Mouse (Mus musculus) neural tube, embryonic 11.5 days (tissue): Measurements from ENCODE around the gene Xylt2. TPM values are rescaled to one million over a fixed set of nuclear protein-coding genes. Genes with fewer than 3 reads are reported as not detected.

Source experiments
- ATAC-seq: fragments of 200-750 bp; cut with Nextera tagmentation; 2 replicates; pipeline ENCODE4 v1.8.0; 2017; ENCODE audit warnings: moderate number of reproducible peaks, mild to moderate bottlenecking, moderate TSS enrichment, moderate library complexity; ENCODE audit not compliant: insufficient read depth, low FRiP score, low TSS enrichment
- DNase-seq: peaks from one replicate; pipeline ENCODE4 v3.0.0-alpha.2; 2015; ENCODE audit warnings: low spot score
- H3K27ac ChIP-seq: fragments of 300-500 bp; sonication (generic); 2 replicates; pipeline ENCODE4 v1.5.1; 2014; ENCODE audit warnings: low read depth, mild to moderate bottlenecking, low read length
- H3K27me3 ChIP-seq: fragments of 300-500 bp; sonication (generic); 2 replicates; pipeline ENCODE4 v1.6.1; 2014; ENCODE audit warnings: mild to moderate bottlenecking, low read length, mixed read lengths; ENCODE audit not compliant: control insufficient read depth, insufficient read depth
- H3K36me3 ChIP-seq: fragments of 300-500 bp; sonication (generic); 2 replicates; pipeline ENCODE4 v1.6.1; 2014; ENCODE audit warnings: mild to moderate bottlenecking, low read length, moderate library complexity, mixed read lengths; ENCODE audit not compliant: control insufficient read depth, insufficient read depth
- H3K4me1 ChIP-seq: fragments of 300-500 bp; sonication (generic); 2 replicates; pipeline ENCODE4 v1.6.1; 2014; ENCODE audit warnings: low read length, mixed read lengths; ENCODE audit not compliant: control insufficient read depth, insufficient read depth
- H3K4me2 ChIP-seq: fragments of 300-500 bp; sonication (generic); 2 replicates; pipeline ENCODE4 v1.6.1; 2014; ENCODE audit warnings: low read depth, mild to moderate bottlenecking, moderate library complexity
- H3K4me3 ChIP-seq: fragments of 300-500 bp; sonication (generic); 2 replicates; pipeline ENCODE4 v1.5.1; 2014; ENCODE audit warnings: low read depth, low read length
- H3K9ac ChIP-seq: fragments of 300-500 bp; sonication (generic); 2 replicates; pipeline ENCODE4 v1.6.1; 2014; ENCODE audit warnings: mild to moderate bottlenecking, low read length
- H3K9me3 ChIP-seq: fragments of 300-500 bp; sonication (generic); 2 replicates; pipeline ENCODE4 v1.6.1; 2016; ENCODE audit warnings: low read length; ENCODE audit not compliant: control insufficient read depth
- WGBS: fragments of 180-500 bp; shearing (Covaris S2); extraction: QIAGEN DNeasy Blood & Tissue Kit; methylation state at CpG from one replicate; pipeline ENCODE4 v1.1.7; 2014; 5-methylcytosine and 5-hydroxymethylcytosine counted together
- polyA plus RNA-seq: library from polyadenylated mRNA; unstranded; fragments of >200 nt; fragmentation: Nextera tagmentation; extraction: Ambion mirVana; gene quantifications from 2 replicates; pipeline ENCODE4 v1.2.1, GENCODE M21; 2014

The Xylt2 gene
- polyA plus RNA-seq, 1 experiment from 2014 or later, result 17.0 TPM

DNA sequence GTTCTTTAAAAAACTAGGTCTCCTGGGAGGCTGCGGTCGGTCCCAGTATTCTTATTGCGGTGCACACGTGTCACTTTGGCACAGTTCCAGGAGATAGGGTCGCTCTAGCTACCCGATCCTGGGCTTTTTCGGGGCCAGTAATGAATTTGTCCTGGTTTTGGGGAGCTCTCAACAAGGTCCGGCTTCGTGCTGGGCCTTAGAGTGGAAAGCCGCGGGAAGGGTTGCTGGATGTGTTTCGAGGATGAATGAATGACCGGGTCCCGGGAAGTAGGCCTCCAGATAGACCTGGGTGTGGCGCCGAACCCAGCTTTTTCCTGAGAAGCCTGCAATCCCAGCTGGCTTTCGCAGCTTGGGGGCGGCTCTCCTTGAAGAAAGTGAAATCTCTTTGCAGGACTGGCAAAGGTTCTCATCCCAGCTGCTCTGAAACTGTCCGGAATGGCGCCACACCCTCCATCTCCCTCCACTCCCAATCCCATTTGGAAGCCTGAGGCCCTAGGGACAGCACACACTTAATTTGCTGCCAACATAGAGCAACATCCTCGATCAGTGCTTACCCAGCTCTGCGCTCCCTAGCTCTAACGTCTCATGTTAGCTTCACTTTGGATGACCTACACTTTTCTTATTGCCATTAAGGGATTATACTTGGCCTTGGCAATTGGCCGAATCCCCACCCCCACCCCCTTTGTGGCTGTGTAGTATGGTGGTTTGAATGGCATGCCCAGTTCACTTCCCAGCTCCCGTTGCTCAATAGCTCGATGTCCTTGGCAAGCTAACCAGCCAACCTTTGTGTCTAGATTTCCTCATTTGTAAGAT lies 46.9 kb downstream of the Xylt2 start:
- peak; percentile 38 for DNase-seq
- Histone ChIP-seq H3K36me3 (0 out of 2 replicates have a peak, but pooled peaks cover 9% of the 10 kb centered on the region), H3K4me3 (peak overlapping the region; percentile 87), H3K27ac (peak overlapping the region; percentile 11; the same call in 1 of the 2 replicates), H3K9ac (peak overlapping the region; percentile 77), H3K4me1 (0 out of 2 replicates have a peak, but pooled peaks cover 2% of the 10 kb centered on the region), H3K9me3 (no peaks in the 10 kb centered on the region), H3K4me2 (peak overlapping the region; percentile 84), H3K27me3 (no peaks in the 10 kb centered on the region)
- 17% methylated on average over 26 of the region's 26 CpGs for WGBS
- ATAC-seq, result no peak

DNA sequence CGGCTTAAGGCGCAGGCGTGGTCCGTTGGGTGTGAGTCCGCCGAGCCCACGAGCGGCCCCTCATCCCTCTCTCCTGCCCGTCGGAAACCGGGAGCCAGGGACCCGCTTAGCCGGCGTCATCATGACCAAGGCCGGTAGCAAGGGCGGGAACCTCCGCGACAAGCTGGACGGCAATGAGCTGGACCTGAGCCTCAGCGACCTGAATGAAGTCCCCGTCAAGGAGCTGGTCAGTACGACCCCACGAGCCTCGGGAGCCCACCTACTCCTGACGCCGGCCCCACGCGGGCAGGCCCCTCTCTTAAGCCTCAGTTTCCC lies 47.5 kb downstream of the Xylt2 start:
- Histone ChIP-seq H3K4me3 (peak overlapping the region; percentile 87), H3K9me3 (no peaks in the 10 kb centered on the region), H3K36me3 (0 out of 2 replicates have a peak, but pooled peaks cover 9% of the 10 kb centered on the region), H3K4me1 (0 out of 2 replicates have a peak, but pooled peaks cover 2% of the 10 kb centered on the region), H3K9ac (peak overlapping the region; percentile 77), H3K27me3 (no peaks in the 10 kb centered on the region), H3K4me2 (peak overlapping the region; percentile 84), H3K27ac (peak overlapping the region; percentile 11; the same call in 1 of the 2 replicates)
- ATAC-seq (peak; percentile 45; the same call in 1 of the 2 replicates), DNase-seq (no peak)
- WGBS, result 0% methylated on average over 25 of the region's 28 CpGs

DNA sequence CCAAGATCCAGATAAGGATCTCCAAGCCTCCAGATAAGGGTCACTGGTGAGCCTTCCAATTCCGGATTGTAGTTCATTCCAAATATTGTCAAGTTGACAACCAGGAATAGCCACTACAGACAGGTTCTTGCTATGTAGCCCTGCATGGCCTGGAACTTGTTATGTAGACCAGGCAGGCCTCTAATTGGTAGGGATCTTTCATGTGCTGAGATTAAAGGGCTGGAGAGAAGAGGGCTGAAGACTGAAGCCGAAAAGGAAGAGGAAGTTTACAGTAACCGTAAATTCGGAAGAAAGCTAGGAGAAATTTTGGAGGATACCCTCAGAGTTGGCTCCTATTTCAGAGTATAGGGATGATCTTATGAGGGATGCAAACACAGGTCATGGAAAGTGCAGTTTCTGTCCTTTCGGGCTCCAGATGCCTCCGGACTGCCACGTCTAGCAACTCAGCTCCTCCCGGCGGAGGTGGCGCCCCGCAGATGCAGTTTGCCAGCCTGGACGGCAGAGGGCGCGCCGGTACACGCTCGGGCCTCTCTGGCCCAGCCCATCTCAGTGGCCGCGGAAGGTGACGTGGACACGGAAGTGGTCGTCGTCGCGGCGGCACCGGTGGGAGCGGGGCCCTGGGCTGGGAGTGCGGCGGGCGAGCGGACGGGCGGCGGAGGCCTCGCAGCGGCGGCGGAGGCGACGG lies 48.0 kb downstream of the Xylt2 start, which contains the start of gene Lrrc59:
Lrrc59 (plus strand) TSS at position 569 of the 685 bp plus-strand sequence.
- H3K4me3 ChIP-seq, result peak within 1 kb of the TSS; percentile 87
- H3K4me1 ChIP-seq, result 0 out of 2 replicates have a peak, but pooled peaks cover 2% of the 10 kb centered on the region
- peak within 1 kb of the TSS; percentile 77 for H3K9ac ChIP-seq
- DNase-seq (peak; percentile 96), ATAC-seq (peak; percentile 90)
- no peaks in the 10 kb centered on the region for H3K27me3 ChIP-seq
- H3K4me2 ChIP-seq, result peak within 1 kb of the TSS; percentile 84
- peak within 1 kb of the TSS; percentile 11; the same call in 1 of the 2 replicates for H3K27ac ChIP-seq
- no peaks in the 10 kb centered on the region for H3K9me3 ChIP-seq
- 7% methylated on average over 40 of the region's 41 CpGs for WGBS
- H3K36me3 ChIP-seq, result 0 out of 2 replicates have a peak, but pooled peaks cover 7% of the 10 kb centered on the region

DNA sequence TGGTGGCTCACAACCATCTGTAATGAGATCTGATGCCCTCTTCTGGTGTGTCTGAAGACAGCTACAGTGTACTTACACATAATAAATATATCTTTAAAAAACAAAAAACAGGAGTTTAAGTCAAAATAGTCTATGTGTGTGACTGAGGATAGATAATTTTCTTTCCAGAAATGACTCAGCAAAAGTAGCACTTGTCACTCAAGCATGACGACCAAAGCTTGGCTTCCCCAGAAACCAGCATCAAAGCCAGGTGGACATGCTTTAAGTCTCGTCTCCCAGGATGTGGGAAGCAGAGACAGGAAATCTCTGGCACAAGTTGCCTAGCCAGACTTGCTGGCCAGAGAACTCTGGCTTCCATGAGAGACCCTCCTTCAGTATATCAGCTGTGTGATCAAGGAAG lies 55.2 kb downstream of the Xylt2 start:
- no peak for ATAC-seq

DNA sequence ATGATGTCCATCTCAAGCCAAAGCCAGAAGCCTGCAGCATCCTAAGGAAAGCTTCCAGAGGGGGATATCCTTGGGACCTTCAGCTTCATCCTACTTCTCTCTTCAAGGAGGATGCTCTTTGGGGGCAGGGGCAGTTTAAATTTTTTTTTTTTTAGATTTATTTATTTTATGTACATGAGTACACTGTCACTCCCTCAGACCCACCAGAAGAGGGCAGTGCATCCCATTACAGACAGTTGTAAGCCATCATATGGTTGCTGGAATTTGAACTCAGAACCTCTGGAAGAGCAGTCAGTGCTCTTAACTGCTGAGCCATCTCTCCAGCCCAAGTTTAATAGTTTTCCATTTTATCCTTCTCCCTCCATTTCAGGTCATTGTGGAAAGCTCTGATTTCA lies 55.9 kb downstream of the Xylt2 start:
- no peaks in the 10 kb centered on the region for H3K27me3 ChIP-seq
- no peaks in the 10 kb centered on the region for H3K36me3 ChIP-seq
- DNase-seq (no peak), ATAC-seq (no peak)
- no peak overlapping the region for H3K9ac ChIP-seq
- no peak overlapping the region for H3K4me2 ChIP-seq
- no peak overlapping the region for H3K27ac ChIP-seq
- H3K9me3 ChIP-seq, result no peaks in the 10 kb centered on the region
- no peaks in the 10 kb centered on the region for H3K4me1 ChIP-seq
- no peak overlapping the region for H3K4me3 ChIP-seq

More for the DNA sequence above, 55.2 kb downstream of the Xylt2 start:
- WGBS, result 96% methylated on average over 2 of the region's 2 CpGs
- Histone ChIP-seq H3K4me2 (no peak overlapping the region), H3K9me3 (no peaks in the 10 kb centered on the region), H3K27ac (no peak overlapping the region), H3K4me1 (no peaks in the 10 kb centered on the region), H3K4me3 (no peak overlapping the region), H3K36me3 (no peaks in the 10 kb centered on the region), H3K9ac (no peak overlapping the region), H3K27me3 (no peaks in the 10 kb centered on the region)
- DNase-seq, result no peak

DNA sequence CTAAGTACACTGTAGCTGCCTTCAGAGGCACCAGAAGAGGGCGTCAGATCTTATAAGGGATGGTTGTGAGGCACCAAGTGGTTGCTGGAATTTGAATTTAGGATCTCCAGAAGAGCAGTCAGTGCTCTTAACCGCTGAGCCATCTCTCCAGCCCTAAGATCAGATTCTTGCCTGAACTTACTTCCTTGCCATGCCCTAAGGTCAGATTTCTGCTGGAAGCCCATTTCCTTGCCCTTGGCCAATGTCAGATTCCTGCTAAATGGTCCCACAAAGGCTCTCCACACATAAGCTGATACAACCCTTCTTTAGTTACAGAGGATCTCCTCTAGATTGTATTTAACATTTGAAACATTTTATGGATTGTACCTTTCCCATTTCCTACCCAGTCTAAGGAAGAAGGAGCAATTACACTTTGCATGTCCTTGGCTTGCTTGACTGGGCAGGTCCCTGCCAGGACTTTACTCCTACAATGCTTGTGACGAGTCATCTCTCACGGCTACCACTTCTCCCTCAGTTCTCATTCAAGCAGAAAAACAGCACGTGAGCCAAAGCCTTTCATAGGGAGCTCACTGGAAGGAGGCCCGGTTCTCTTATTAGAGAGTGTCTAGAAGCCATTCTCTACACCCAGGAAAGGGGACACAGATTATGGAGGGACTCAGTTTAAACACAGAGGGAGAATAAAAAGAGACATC lies 56.4 kb downstream of the Xylt2 start:
- no peak overlapping the region for H3K4me2 ChIP-seq
- H3K4me3 ChIP-seq, result no peak overlapping the region
- DNase-seq (no peak), ATAC-seq (no peak)
- H3K36me3 ChIP-seq, result no peaks in the 10 kb centered on the region
- no peaks in the 10 kb centered on the region for H3K9me3 ChIP-seq
- H3K4me1 ChIP-seq, result no peaks in the 10 kb centered on the region
- no peaks in the 10 kb centered on the region for H3K27me3 ChIP-seq
- H3K9ac ChIP-seq, result no peak overlapping the region
- 63% methylated on average over 6 of the region's 6 CpGs for WGBS
- H3K27ac ChIP-seq, result no peak overlapping the region

DNA sequence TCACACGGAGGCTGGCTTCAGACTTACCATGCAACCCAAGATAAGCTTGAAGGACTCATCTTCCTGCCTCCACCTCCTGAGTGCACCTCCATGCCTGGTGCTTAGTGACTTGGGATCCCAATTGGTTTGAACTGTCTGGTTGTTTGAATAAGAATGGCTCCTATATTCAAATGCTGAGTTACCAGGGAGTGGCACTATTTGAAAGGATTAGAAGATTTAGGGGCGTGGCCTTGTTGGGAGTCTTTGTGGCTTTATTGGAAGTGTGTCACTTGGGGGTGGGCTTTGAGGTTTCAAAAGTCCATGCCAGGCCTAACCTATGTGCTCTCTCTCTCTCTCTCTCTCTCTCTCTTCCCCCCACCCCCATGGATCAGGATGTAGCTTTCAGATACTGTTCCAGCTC lies 59.7 kb downstream of the Xylt2 start:
- DNase-seq, result no peak
- WGBS, result 93% methylated on average over 2 of the region's 2 CpGs
- no peaks in the 10 kb centered on the region for H3K27me3 ChIP-seq
- no peaks in the 10 kb centered on the region for H3K4me1 ChIP-seq
- no peaks in the 10 kb centered on the region for H3K9me3 ChIP-seq
- no peak overlapping the region for H3K27ac ChIP-seq
- H3K4me3 ChIP-seq, result no peak overlapping the region
- no peaks in the 10 kb centered on the region for H3K36me3 ChIP-seq
- H3K4me2 ChIP-seq, result no peak overlapping the region
- no peak overlapping the region for H3K9ac ChIP-seq
- ATAC-seq, result no peak

DNA sequence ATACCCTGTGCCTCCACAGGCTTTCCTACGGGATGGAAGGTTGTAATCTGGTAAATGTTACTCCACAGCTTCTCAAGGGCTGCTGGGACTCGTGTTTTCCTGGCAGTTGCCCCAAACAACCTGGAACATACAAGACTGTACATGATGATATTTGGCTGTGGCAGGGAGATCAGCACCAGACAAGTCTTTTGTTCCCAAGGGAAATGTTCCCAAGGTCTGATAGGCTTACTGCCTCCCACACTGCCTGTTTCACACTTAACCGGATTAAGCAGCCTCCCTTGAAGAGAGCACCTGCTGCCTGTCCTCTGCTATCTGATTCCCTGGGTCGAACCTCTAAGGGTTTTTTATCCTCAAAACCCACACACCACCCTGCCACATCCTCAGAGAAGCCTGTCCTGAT lies 61.8 kb downstream of the Xylt2 start:
- Histone ChIP-seq H3K36me3 (no peaks in the 10 kb centered on the region), H3K4me3 (no peak overlapping the region), H3K9ac (no peak overlapping the region), H3K27me3 (no peaks in the 10 kb centered on the region), H3K4me2 (no peak overlapping the region), H3K27ac (no peak overlapping the region), H3K9me3 (no peaks in the 10 kb centered on the region), H3K4me1 (no peaks in the 10 kb centered on the region)
- 51% methylated on average over 4 of the region's 4 CpGs for WGBS
- ATAC-seq, result no peak
- no peak for DNase-seq
